Mouse (Mus musculus) C2C12 (cell line): ENCODE measurements around the gene Tarbp1. TPM values are rescaled to one million over a fixed set of nuclear protein-coding genes. Genes with fewer than 3 reads are reported as not detected.

ENCODE experiments used
- H3K27me3 ChIP-seq: one replicate; pipeline ENCODE4 v1.6.1; 2011; ENCODE audit not compliant: control insufficient read depth, insufficient read depth, insufficient read length
- H3K36me3 ChIP-seq: one replicate; pipeline ENCODE4 v1.6.1; 2011; ENCODE audit not compliant: control insufficient read depth, insufficient read depth
- H3K4me3 ChIP-seq: one replicate; pipeline ENCODE4 v1.5.1; 2011; ENCODE audit warnings: mild to moderate bottlenecking, control low read depth; ENCODE audit not compliant: poor library complexity, insufficient read depth, severe bottlenecking
- H3K79me2 ChIP-seq: one replicate; pipeline ENCODE4 v1.6.1; 2011; ENCODE audit not compliant: control insufficient read depth, insufficient read depth
- H3K79me3 ChIP-seq: one replicate; pipeline ENCODE4 v1.6.1; 2011; ENCODE audit warnings: low read depth, control low read depth
- H3ac ChIP-seq: one replicate; pipeline ENCODE3; 2011; ENCODE audit warnings: low read depth; ENCODE audit not compliant: control insufficient read depth, insufficient read length
- CEBPB ChIP-seq: IDR thresholded peaks from one replicate; pipeline ENCODE4 v1.6.1; 2011; ENCODE audit warnings: low read depth, mild to moderate bottlenecking, control low read depth, moderate library complexity
- CTCF ChIP-seq: IDR thresholded peaks from one replicate; pipeline ENCODE4 v1.5.1; 2011; ENCODE audit not compliant: control insufficient read depth, insufficient read depth, insufficient read length
- FOSL1 ChIP-seq: IDR thresholded peaks from one replicate; pipeline ENCODE4 v1.8.0; 2011; ENCODE audit warnings: mild to moderate bottlenecking, low read length; ENCODE audit not compliant: poor library complexity, insufficient read depth, severe bottlenecking
- MAX ChIP-seq: IDR thresholded peaks from one replicate; pipeline ENCODE4 v1.6.1; 2011; ENCODE audit warnings: mild to moderate bottlenecking, control low read depth
- MYOD1 ChIP-seq: IDR thresholded peaks from one replicate; pipeline ENCODE4 v1.6.1; 2011; ENCODE audit warnings: low read depth; ENCODE audit not compliant: control insufficient read depth, insufficient read length
- MYOG ChIP-seq: IDR thresholded peaks from one replicate; pipeline ENCODE4 v1.6.1; 2011; ENCODE audit not compliant: control insufficient read depth, insufficient read length; ENCODE audit errors: extremely low read depth
- USF1 ChIP-seq: IDR thresholded peaks from one replicate; pipeline ENCODE4 v1.6.1; 2011; ENCODE audit warnings: low read depth, mild to moderate bottlenecking, control low read depth, moderate library complexity
- polyA plus RNA-seq: library from polyadenylated mRNA; unstranded; fragments of >200 nt; fragmentation: generic; extraction: Trizol; gene quantifications from one replicate; pipeline ENCODE4 v1.2.1, GENCODE M21; 2012; ENCODE audit warnings: missing spikeins

The Tarbp1 gene
- polyA plus RNA-seq, 1 experiment: 3.9 TPM

DNA sequence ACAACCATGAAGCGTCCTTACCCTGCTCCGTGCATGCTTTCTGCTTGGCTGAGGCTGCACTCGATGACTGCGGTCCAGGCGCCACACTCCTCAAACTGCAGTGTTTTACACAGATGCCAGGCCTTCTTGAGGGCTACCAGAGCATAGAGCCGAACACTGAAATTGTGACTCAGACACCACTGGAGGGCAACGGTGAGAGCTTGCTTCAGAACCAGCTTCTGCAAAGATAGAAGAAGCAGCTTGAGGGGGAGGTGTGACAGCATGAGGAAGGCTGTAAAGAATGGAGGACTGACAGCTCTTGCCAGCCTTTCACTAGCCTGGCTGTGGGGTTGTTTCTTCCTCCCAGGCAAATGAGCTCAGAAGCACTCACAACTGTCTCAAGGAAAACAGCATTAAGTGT is 41.0 kb downstream of the Tarbp1 start:
- H3ac ChIP-seq: no peak overlapping the region
- TF ChIP-seq CEBPB: no peak
- no peak for TF ChIP-seq CTCF
- no peak for TF ChIP-seq MYOD1
- no peak for TF ChIP-seq FOSL1
- TF ChIP-seq MAX: no peak
- TF ChIP-seq USF1: no peak
- no peak for TF ChIP-seq MYOG
- no peaks in the 10 kb centered on the region for H3K27me3 ChIP-seq
- H3K79me2 ChIP-seq: no peaks in the 10 kb centered on the region
- no peak overlapping the region for H3K4me3 ChIP-seq
- no peaks in the 10 kb centered on the region for H3K79me3 ChIP-seq
- H3K36me3 ChIP-seq: peaks cover 19% of the 10 kb centered on the region

- no peak overlapping the region for H3K4me3 ChIP-seq
- H3K79me2 ChIP-seq: no peaks in the 10 kb centered on the region
- H3K36me3 ChIP-seq: peaks cover 45% of the 10 kb centered on the region
- no peak for TF ChIP-seq CEBPB
- TF ChIP-seq CTCF: no peak
- TF ChIP-seq USF1: no peak
- TF ChIP-seq MAX: no peak
- TF ChIP-seq FOSL1: no peak
- no peak for TF ChIP-seq MYOG
- H3K27me3 ChIP-seq: no peaks in the 10 kb centered on the region
- H3ac ChIP-seq: no peak overlapping the region
- H3K79me3 ChIP-seq: no peaks in the 10 kb centered on the region
Observed at GRCm38 (mm10) chr8:126429635-126430034, 45.2 kb downstream of the Tarbp1 start.

- Histone ChIP-seq H3K27me3 (no peaks in the 10 kb centered on the region), H3K36me3 (peaks cover 41% of the 10 kb centered on the region), H3ac (no peak overlapping the region), H3K4me3 (no peak overlapping the region), H3K79me2 (peaks cover 16% of the 10 kb centered on the region), H3K79me3 (peaks cover 6% of the 10 kb centered on the region)
- TF ChIP-seq CEBPB (no peak), MYOG (no peak), MAX (no peak), CTCF (no peak), USF1 (no peak), FOSL1 (no peak), MYOD1 (no peak)
Observed at GRCm38 (mm10) chr8:126424946-126425345, 49.9 kb downstream of the Tarbp1 start.

GRCm38 (mm10) chr8:126424163-126424562 is 50.7 kb downstream of the Tarbp1 start:
- TF ChIP-seq MYOD1: no peak
- no peak for TF ChIP-seq CTCF
- TF ChIP-seq FOSL1: no peak
- TF ChIP-seq USF1: no peak
- no peak for TF ChIP-seq MYOG
- TF ChIP-seq CEBPB: no peak
- no peak for TF ChIP-seq MAX
- Histone ChIP-seq H3K36me3 (peaks cover 41% of the 10 kb centered on the region), H3K4me3 (no peak overlapping the region), H3ac (no peak overlapping the region), H3K79me2 (peaks cover 16% of the 10 kb centered on the region), H3K27me3 (no peaks in the 10 kb centered on the region), H3K79me3 (peaks cover 6% of the 10 kb centered on the region)

DNA sequence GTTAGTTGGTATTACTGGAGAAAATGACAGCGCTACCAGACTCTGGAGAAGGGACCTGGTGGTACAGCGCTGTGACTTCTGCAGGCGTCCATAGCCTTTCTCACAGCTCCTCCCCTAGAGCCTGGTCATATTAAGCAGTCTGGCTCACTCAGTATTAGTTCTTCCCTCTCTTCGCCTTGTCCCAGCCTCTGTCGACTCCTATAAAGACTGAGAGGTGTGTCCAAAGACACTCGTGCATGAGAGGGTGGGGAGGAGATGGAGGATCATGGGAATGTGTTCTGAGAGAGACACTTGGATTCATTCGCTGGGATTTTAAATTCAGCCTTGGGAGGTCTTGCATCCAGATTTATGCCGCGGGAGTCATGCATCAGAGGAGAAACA is 52.0 kb downstream of the Tarbp1 start:
- peak overlapping the region; percentile 86 for H3ac ChIP-seq
- TF ChIP-seq USF1: no peak
- TF ChIP-seq CEBPB: no peak
- TF ChIP-seq FOSL1: no peak
- no peak for TF ChIP-seq MYOD1
- no peak for TF ChIP-seq CTCF
- TF ChIP-seq MYOG: no peak
- TF ChIP-seq MAX: no peak
- H3K79me3 ChIP-seq: peaks cover 6% of the 10 kb centered on the region
- H3K79me2 ChIP-seq: peaks cover 16% of the 10 kb centered on the region
- H3K36me3 ChIP-seq: peaks cover 30% of the 10 kb centered on the region
- peak overlapping the region; percentile 68 for H3K4me3 ChIP-seq
- H3K27me3 ChIP-seq: no peaks in the 10 kb centered on the region

DNA sequence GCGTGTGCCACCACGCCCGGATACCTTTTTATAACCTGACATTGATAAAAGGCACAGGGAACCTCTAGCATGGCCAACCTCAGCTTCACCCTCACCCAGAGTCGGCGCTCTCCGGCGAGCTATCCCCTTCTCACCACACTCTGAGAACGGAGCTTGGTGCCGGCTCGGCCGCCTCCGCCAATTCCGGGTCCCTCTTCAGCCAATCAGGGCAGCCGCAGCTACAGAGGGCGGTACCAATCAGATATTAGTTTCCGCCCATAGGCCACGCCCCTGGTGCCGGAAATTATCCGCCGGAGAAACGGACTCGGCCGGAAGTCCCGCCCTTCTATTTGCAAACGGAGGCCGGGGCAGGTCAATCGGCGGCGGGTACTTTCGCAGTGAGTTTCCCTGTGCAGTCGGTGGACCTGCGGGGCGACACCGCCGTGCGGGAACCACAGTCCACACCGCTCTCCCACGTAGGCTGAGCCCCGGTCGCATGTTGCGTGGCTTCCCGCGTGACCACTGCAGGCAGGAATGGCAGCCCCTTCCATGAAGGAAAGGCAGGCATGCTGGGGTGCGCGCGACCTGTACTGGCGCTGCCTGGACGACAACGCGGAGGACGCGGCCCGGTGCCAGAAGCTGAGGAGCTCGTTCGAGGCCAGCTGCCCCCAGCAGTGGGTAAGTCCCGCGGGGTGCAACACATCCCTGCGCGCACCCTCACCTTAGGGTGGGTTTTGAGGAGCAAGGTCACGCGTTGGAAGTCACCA is 52.5 kb downstream of the Tarbp1 start, which contains the start of gene Coa6:
Gene Coa6, plus strand, starts transcription at position 342 of the 746 bp plus-strand sequence.
- Histone ChIP-seq H3ac (peak within 1 kb of the TSS; percentile 86), H3K4me3 (peak within 1 kb of the TSS; percentile 68), H3K36me3 (peaks cover 25% of the 10 kb centered on the region), H3K27me3 (no peaks in the 10 kb centered on the region), H3K79me3 (peaks cover 6% of the 10 kb centered on the region), H3K79me2 (peaks cover 16% of the 10 kb centered on the region)
- TF ChIP-seq MYOG: no peak
- TF ChIP-seq CTCF: no peak
- no peak for TF ChIP-seq FOSL1
